Mouse (Mus musculus): ENCODE measurements around the gene Slc29a1. TPM values are rescaled to one million over a fixed set of nuclear protein-coding genes. Genes with fewer than 3 reads are reported as not detected.

Slc29a1 gene
- polyA plus RNA-seq, 1 experiment from 2014 or later = 30.4 TPM

DNA sequence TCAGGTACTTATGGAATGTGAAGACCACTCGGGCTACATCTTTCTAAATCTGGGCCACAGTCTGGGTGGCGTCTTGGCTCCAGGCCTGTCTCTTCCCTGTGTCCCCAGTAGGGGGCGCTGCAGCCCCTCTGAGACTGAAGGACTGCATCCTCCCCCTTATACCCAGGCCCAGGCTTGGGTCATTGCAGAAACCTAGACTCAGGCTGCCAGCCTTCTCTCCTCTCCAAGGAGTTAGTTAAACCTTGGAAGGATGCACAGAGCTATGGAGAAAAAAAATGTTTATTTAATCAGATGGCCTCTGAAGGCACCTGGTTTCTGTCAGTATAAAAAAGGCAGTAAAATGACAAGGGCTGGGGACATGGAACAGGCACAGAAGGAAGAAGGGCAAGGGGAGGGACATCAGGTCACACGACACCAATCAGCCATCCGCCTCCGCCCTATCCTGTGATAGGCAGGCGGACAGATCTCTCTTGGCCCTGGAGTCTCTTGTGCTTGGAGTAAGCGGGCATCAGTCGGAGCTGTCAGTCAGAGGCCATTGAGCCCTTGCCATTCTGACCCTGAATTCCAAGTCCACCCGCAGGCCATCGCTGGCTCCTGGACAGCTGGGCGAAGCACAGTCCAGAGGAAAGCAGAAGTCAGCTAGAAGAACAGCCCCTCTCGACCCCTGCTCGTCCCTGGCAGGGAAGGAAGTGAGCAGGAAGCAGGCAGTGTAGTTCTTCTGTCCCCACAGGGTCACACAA lies 14.3 kb downstream of the Slc29a1 start:
- 15% methylated on average over 14 of the region's 14 CpGs for WGBS
- Histone ChIP-seq H3K4me3 (replicated peaks) (no peak overlapping the region), H3K4me1 (replicated peaks) (peaks cover 21% of the 10 kb centered on the region), H3K27me3 (no peaks in the 10 kb centered on the region), H3K4me2 (replicated peaks) (no peak overlapping the region), H3K36me3 (no peaks in the 10 kb centered on the region; the same call in 1 of the 2 replicates), H3K27ac (peak overlapping the region; percentile 71), H3K9me3 (no peaks in the 10 kb centered on the region; the same call in 1 of the 2 replicates), H3K9ac (replicated peaks) (peak overlapping the region; percentile 41; the same call in 1 of the 2 replicates)
- peak; percentile 62 for ATAC-seq

DNA sequence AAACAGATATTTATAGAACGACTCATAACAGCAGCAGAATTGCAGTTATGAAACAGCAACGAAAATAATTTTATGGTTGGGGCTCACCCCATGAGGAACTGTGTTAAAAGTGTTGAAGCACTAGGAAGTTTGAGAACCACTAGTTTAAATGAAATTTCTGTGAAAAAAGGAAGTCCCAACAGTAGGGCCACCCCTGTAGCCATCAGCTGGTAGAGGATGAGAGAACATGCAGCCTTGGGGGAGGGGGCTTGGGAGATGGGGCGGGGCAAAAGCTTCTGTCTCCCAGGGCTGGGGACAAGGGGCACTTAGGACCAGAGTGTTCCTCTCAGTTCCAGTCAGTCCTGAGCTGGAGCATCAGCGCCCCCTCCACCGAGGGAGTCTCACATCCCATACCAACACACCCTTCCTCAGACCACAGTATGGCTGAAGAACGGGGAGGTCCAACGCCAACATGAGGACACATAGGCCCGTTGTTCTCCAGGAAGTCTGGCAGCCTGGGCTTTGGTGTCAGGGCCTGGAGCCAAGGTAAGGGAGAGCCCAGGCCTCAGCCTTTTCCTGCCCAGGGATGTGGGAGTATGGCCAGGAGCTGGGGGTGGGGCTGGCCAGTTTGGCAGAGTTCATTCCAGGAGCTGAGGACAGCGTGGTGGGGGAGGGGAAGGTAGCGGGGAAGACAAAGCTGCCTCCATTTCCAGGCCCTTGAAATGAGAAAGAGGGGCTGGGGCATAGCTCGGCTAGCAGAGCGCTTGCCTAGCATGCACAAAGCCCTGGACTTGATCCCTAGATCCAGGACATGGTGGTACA lies 15.1 kb downstream of the Slc29a1 start:
- no peak overlapping the region for H3K4me2 ChIP-seq (replicated peaks)
- no peaks in the 10 kb centered on the region; the same call in 1 of the 2 replicates for H3K9me3 ChIP-seq
- H3K36me3 ChIP-seq = no peaks in the 10 kb centered on the region; the same call in 1 of the 2 replicates
- WGBS = 36% methylated on average over 12 of the region's 12 CpGs
- peak overlapping the region; percentile 71 for H3K27ac ChIP-seq
- peak overlapping the region; percentile 41; the same call in 1 of the 2 replicates for H3K9ac ChIP-seq (replicated peaks)
- H3K4me1 ChIP-seq (replicated peaks) = peaks cover 21% of the 10 kb centered on the region
- peak; percentile 59 for ATAC-seq
- no peak overlapping the region for H3K4me3 ChIP-seq (replicated peaks)
- H3K27me3 ChIP-seq = no peaks in the 10 kb centered on the region

DNA sequence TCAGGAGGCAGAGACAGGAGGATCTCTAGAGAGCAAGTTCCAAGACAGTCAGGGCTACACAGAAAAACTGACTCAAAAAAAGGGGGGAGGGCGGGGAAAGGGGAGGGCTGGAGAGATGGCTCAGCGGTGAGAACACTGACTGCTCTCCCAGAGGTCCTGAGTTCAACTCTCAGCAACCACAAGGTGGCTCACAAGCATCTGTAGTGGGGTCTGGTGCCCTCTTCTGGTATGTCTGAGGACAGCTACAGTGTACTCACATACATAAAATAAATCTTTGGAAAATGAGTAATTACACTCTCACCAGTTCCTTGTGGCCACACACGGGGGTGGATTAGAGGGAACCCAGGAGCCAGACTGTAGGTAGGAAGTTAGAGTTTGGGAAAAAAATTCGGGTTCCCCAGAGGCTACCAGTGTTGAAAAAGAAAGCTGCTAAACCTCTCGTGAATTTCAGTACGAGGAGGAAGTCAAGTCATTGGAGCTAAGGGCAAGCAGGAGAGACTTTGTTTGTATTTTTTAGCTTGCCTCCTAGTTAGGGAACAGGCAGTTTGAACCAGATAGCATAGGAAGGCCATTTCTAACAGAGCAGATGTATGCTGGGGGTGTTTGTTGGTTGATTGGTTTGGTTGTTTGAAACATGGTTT lies 16.6 kb downstream of the Slc29a1 start:
- H3K4me2 ChIP-seq (replicated peaks) = no peak overlapping the region
- H3K4me3 ChIP-seq (replicated peaks) = no peak overlapping the region
- H3K9me3 ChIP-seq = no peaks in the 10 kb centered on the region; the same call in 1 of the 2 replicates
- H3K9ac ChIP-seq (replicated peaks) = no peak overlapping the region
- 77% methylated on average over 6 of the region's 6 CpGs for WGBS
- H3K27me3 ChIP-seq = no peaks in the 10 kb centered on the region
- H3K27ac ChIP-seq = no peak overlapping the region
- no peaks in the 10 kb centered on the region; the same call in 1 of the 2 replicates for H3K36me3 ChIP-seq
- no peak for ATAC-seq
- peaks cover 21% of the 10 kb centered on the region for H3K4me1 ChIP-seq (replicated peaks)

DNA sequence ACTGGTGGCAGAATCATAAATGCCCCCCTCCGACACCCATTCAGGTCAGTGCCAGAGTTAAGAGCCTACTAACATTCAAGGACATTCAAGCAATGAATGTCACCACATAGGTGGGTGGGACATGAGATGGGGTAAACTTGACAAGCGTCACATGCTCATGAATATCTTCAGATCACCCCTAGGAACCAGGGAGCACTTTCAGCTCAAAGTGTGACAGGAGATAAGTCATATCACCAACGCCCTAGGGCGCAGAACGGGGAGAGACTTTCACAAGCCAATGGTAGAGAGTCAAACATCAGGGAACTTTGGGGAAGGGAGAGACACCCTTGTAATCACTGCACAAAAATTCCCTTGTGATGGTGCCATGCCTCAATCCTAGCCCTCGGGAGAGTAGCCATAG lies 17.2 kb downstream of the Slc29a1 start:
- ATAC-seq = no peak
- no peak overlapping the region for H3K27ac ChIP-seq
- no peak overlapping the region for H3K9ac ChIP-seq (replicated peaks)
- no peak overlapping the region for H3K4me3 ChIP-seq (replicated peaks)
- 92% methylated on average over 6 of the region's 6 CpGs for WGBS
- no peak overlapping the region for H3K4me2 ChIP-seq (replicated peaks)
- peaks cover 21% of the 10 kb centered on the region for H3K4me1 ChIP-seq (replicated peaks)
- no peaks in the 10 kb centered on the region for H3K27me3 ChIP-seq
- H3K9me3 ChIP-seq = no peaks in the 10 kb centered on the region; the same call in 1 of the 2 replicates
- H3K36me3 ChIP-seq = no peaks in the 10 kb centered on the region; the same call in 1 of the 2 replicates

DNA sequence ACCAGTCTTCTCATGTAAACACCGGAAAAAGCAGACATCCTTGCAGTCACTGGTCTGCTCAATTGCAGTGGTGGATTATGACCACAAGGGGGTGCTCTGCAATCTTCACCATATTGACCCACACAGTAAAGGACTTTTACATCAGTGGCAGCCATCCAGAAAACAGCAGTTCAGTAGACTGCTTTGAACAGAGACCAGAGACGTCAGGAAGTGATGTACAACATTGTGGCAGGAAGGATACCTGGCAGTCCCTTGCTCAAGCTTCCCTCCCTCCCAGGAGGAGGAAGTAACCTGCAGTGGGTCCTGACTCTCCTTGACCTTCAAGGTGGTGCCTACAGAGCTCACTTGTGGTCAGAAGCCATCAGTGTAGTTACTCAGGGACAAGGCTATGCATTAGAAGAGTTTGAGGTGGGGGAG lies 17.8 kb downstream of the Slc29a1 start:
- Histone ChIP-seq H3K4me3 (replicated peaks) (no peak overlapping the region), H3K4me2 (replicated peaks) (no peak overlapping the region), H3K36me3 (no peaks in the 10 kb centered on the region; the same call in 1 of the 2 replicates), H3K9me3 (no peaks in the 10 kb centered on the region; the same call in 1 of the 2 replicates), H3K9ac (replicated peaks) (no peak overlapping the region), H3K4me1 (replicated peaks) (peaks cover 21% of the 10 kb centered on the region), H3K27ac (no peak overlapping the region), H3K27me3 (no peaks in the 10 kb centered on the region)
- no peak for ATAC-seq
- WGBS = 17% methylated on average over 2 of the region's 2 CpGs

DNA sequence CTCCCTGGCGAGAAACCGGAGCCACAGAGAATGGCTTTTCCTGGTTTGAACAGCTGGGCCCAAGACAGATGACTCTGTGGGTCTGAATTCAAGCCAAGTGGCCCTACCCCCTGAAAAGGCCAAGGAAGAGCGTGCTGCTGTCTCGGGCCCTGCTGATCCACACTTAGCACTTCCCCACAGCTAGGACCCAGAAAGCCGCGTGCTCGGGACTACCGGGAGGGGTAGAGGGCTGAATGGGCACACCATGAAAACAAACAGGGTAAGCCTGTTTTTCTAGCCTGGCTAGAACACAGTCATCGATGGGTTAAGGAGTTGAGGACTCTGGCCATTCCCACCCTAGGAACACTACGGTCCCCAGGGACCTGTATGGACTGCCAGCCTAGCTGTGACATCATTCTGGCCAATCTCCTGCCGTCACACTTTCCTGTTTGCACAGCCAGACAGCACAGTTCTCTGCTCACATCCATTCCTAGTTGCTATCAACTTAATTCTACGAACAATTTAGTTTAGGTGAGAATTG lies 18.4 kb downstream of the Slc29a1 start:
- no peak overlapping the region for H3K4me2 ChIP-seq (replicated peaks)
- no peaks in the 10 kb centered on the region for H3K9me3 ChIP-seq
- 55% methylated on average over 12 of the region's 12 CpGs for WGBS
- peaks cover 20% of the 10 kb centered on the region for H3K4me1 ChIP-seq (replicated peaks)
- H3K27me3 ChIP-seq = no peaks in the 10 kb centered on the region
- no peak overlapping the region for H3K27ac ChIP-seq
- ATAC-seq = no peak
- H3K4me3 ChIP-seq (replicated peaks) = no peak overlapping the region
- H3K36me3 ChIP-seq = no peaks in the 10 kb centered on the region
- H3K9ac ChIP-seq (replicated peaks) = no peak overlapping the region

DNA sequence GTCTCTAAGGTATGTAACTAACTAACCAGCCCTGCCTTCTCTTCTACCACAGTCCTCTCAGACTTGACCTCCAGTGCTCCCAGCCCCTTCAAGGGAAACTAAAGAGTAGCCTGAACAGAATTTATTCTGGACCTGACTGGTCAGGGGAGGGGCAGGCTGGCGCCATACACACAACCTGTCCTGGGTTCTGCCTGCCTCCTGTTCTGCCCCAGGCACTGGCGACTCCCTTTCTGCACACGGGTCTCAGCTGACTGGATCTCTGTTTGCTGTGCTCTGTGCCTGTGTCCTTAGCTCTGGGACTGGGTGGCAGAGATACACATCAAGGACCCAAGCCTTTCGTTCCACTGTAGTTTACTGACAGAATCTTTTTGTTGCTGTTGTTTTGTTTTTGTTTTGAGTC lies 19.9 kb downstream of the Slc29a1 start:
- 89% methylated on average over 4 of the region's 4 CpGs for WGBS

DNA sequence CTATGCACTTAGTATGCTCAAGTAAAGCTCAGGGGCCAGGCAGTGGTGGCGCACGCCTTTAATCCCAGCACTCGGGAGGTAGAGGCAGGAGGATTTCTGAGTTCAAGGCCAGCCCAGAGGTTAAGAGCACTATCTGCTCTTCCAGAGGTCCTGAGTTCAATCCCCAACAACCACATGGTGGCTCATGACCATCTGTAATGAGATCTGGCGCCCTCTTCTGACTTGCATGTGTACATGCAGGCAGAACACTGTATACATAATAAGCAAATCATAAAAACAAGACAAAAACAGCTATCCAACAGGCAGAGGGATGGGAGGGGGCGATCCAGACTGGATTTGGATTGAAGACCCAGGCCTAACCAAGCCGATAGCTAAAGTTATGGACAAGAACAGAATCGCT lies 20.6 kb downstream of the Slc29a1 start:
- Histone ChIP-seq H3K9ac (replicated peaks) (no peak overlapping the region), H3K27me3 (no peaks in the 10 kb centered on the region), H3K4me1 (replicated peaks) (peaks cover 13% of the 10 kb centered on the region), H3K27ac (no peak overlapping the region), H3K36me3 (no peaks in the 10 kb centered on the region), H3K9me3 (no peaks in the 10 kb centered on the region), H3K4me2 (replicated peaks) (no peak overlapping the region), H3K4me3 (replicated peaks) (no peak overlapping the region)
- no peak for ATAC-seq
- WGBS = 67% methylated on average over 7 of the region's 7 CpGs

More for the DNA sequence above, 19.9 kb downstream of the Slc29a1 start:
- H3K4me1 ChIP-seq (replicated peaks) = peaks cover 13% of the 10 kb centered on the region
- no peak overlapping the region for H3K9ac ChIP-seq (replicated peaks)
- H3K36me3 ChIP-seq = no peaks in the 10 kb centered on the region
- H3K27me3 ChIP-seq = no peaks in the 10 kb centered on the region
- no peak for ATAC-seq
- no peaks in the 10 kb centered on the region for H3K9me3 ChIP-seq
- no peak overlapping the region for H3K27ac ChIP-seq
- no peak overlapping the region for H3K4me2 ChIP-seq (replicated peaks)
- no peak overlapping the region for H3K4me3 ChIP-seq (replicated peaks)

DNA sequence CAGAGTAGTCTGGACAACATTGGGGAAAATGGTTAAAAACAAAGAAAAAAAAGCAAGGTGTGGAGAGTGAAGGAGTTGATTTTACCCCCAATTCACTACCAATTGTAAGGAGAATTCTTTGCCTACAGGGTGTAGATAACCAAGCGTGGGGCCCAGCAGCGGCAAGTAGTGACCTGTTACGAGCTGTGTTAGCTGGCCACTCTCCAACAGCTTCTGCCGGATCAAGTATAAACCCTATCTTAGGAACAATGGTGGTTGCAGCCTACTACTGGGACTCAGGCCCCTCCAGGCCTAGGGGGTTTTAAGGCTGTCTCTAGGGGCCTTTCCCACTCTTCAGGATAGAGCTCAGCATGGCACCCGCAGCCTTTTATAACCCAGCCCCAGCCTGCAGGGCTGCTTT lies 21.2 kb downstream of the Slc29a1 start:
- H3K4me2 ChIP-seq (replicated peaks) = no peak overlapping the region
- no peak overlapping the region for H3K4me3 ChIP-seq (replicated peaks)
- no peaks in the 10 kb centered on the region for H3K27me3 ChIP-seq
- no peaks in the 10 kb centered on the region for H3K9me3 ChIP-seq
- ATAC-seq = no peak
- no peak overlapping the region for H3K27ac ChIP-seq
- H3K36me3 ChIP-seq = no peaks in the 10 kb centered on the region
- no peak overlapping the region for H3K9ac ChIP-seq (replicated peaks)
- H3K4me1 ChIP-seq (replicated peaks) = peaks cover 13% of the 10 kb centered on the region
- 68% methylated on average over 5 of the region's 5 CpGs for WGBS

DNA sequence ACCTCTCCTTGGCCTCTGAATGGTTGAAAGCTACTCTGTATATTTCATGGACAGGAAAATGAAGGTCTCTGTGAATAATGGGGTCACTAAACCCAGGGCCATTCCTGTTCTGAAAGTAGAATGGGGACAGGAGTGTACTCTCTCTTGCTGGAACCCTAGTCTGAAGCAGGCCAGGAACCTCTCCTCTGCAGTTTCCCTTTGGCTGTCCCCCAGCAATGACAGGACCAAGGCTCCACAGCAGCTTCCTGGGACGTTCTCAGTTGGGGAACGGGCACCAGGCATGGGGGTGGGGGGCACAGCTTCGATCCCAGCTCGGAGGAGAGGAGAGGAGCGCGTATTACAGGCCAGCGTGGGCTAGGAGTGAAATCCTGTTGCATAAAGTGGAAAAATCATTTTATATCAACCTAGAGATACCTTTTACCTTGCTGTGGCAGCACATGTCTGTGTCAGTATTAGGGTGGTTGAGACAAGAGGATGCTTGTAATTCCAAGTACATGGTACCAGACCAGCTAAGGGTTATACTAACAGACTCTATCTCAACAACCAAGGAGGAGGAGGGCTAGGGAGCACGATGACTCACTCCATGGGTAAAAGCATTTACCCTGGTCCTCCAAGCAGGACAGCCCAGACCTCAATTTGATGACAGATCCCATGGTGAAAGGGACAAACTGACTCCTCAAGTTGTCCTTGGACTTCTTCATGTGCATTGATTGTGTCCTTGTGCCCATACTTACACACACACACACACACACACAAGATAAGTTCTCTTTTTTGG lies 24.1 kb downstream of the Slc29a1 start:
- Histone ChIP-seq H3K9me3 (no peaks in the 10 kb centered on the region), H3K4me2 (replicated peaks) (peak overlapping the region; percentile 85), H3K9ac (replicated peaks) (peak overlapping the region; percentile 99), H3K4me1 (replicated peaks) (peaks cover 31% of the 10 kb centered on the region), H3K36me3 (peaks cover 14% of the 10 kb centered on the region), H3K27me3 (no peaks in the 10 kb centered on the region), H3K27ac (peak overlapping the region; percentile 98), H3K4me3 (replicated peaks) (0 out of 2 replicates have a peak overlapping the region, but pooled peaks have one; percentile 99)
- ATAC-seq = no peak
- WGBS = 91% methylated on average over 8 of the region's 8 CpGs

DNA sequence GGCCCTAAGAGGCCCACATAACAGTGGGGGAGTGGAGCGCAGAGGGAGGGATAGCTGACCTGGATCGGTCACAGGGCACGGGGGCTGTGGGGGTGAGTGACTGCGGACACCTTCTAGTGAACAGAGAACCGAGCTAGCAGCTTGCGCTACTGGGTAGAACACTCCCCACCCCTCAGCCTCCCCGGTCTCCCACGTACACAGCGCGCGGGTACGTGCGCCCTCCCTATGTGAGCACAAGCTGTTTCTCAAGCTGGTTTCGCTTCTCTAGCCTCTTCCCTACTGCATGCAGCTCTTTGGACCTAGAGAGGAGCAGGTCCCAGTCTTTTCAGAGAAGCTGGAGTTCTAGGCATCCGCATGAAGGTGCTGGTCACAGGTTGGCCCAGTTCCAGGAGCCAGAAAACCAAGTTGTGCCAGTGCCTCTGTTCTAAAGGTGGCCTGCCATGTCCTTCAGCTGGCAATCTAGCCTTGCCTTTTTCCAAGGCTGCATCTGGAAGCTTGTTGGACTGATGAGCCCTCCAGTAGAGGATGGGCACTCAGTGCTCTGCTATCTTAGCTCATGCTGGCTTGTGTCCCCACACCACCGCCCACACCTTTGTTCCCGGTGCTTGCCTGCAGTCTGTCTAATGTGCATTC lies 25.2 kb downstream of the Slc29a1 start:
- peak; percentile 60 for ATAC-seq
- Histone ChIP-seq H3K36me3 (peaks cover 25% of the 10 kb centered on the region), H3K9ac (replicated peaks) (peak overlapping the region; percentile 99), H3K4me2 (replicated peaks) (peak overlapping the region; percentile 85), H3K4me3 (replicated peaks) (peak overlapping the region; percentile 99), H3K4me1 (replicated peaks) (peaks cover 41% of the 10 kb centered on the region), H3K9me3 (no peaks in the 10 kb centered on the region), H3K27me3 (no peaks in the 10 kb centered on the region), H3K27ac (peak overlapping the region; percentile 98)
- WGBS = 4% methylated on average over 17 of the region's 17 CpGs

Data from midbrain, embryonic 13.5 days (tissue).